Mouse (Mus musculus): ENCODE data around the gene Wwtr1.
A peak's percentile ranks its signal among the peaks of the same experiment; 100 is the strongest.

Wwtr1 gene

GRCm38 (mm10) chr3:57575660-57576055, at the start of gene Wwtr1:
Gene Wwtr1, minus strand, starts transcription at chr3:57575910.
- Histone ChIP-seq H3K36me3 (ENCODE audit: insufficient read depth, low read length) (peaks cover 15% of the 10 kb centered on the region), H3K4me1 (replicated peaks; ENCODE audit: low read depth, low read length) (peaks cover 44% of the 10 kb centered on the region), H3K9me3 (ENCODE audit: low read length) (no peaks in the 10 kb centered on the region), H3K27me3 (ENCODE audit: insufficient read depth, low read length) (0 out of 2 replicates have a peak, but pooled peaks cover 4% of the 10 kb centered on the region), H3K4me3 (replicated peaks; ENCODE audit: low read length) (peak within 1 kb of the TSS; percentile 93)
- no peak for TF ChIP-seq CTCF (conservative IDR thresholded peaks at IDR 0.05; ENCODE audit: low read length)
- TF ChIP-seq NANOG (IDR thresholded peaks at IDR 0.05; ENCODE audit: borderline replicate concordance, low read length) = no peak
- peak; percentile 98 for TF ChIP-seq POU5F1 (IDR thresholded peaks at IDR 0.05; ENCODE audit: borderline replicate concordance, low read length)

- H3K27me3 ChIP-seq (ENCODE audit: insufficient read depth, low read length) = no peaks in the 10 kb centered on the region
- H3K4me1 ChIP-seq (replicated peaks; ENCODE audit: low read depth, low read length) = peaks cover 3% of the 10 kb centered on the region; the same call in 1 of the 2 replicates
- TF ChIP-seq CTCF (conservative IDR thresholded peaks at IDR 0.05; ENCODE audit: low read length) (peak; percentile 63), NANOG (IDR thresholded peaks at IDR 0.05; ENCODE audit: borderline replicate concordance, low read length) (no peak)
- H3K4me3 ChIP-seq (replicated peaks; ENCODE audit: low read length) = no peak overlapping the region
- no peaks in the 10 kb centered on the region for H3K9me3 ChIP-seq (ENCODE audit: low read length)
- H3K36me3 ChIP-seq (ENCODE audit: insufficient read depth, low read length) = no peaks in the 10 kb centered on the region
Measured at GRCm38 (mm10) chr3:57619718-57620117, 44.0 kb upstream of the Wwtr1 start.

GRCm38 (mm10) chr3:57615652-57616051, 39.9 kb upstream of the Wwtr1 start:
- H3K4me1 ChIP-seq (replicated peaks; ENCODE audit: low read depth, low read length) = peaks cover 11% of the 10 kb centered on the region; the same call in 1 of the 2 replicates
- H3K9me3 ChIP-seq (ENCODE audit: low read length) = peaks cover 5% of the 10 kb centered on the region
- TF ChIP-seq POU5F1 (IDR thresholded peaks at IDR 0.05; ENCODE audit: borderline replicate concordance, low read length) (no peak), CTCF (conservative IDR thresholded peaks at IDR 0.05; ENCODE audit: low read length) (peak; percentile 46)

GRCm38 (mm10) chr3:57612430-57612997, 36.8 kb upstream of the Wwtr1 start:
- no peak overlapping the region for H3K4me3 ChIP-seq (replicated peaks; ENCODE audit: low read length)
- H3K9me3 ChIP-seq (ENCODE audit: low read length) = peaks cover 5% of the 10 kb centered on the region
- TF ChIP-seq CTCF (conservative IDR thresholded peaks at IDR 0.05; ENCODE audit: low read length) = no peak
- no peak for TF ChIP-seq POU5F1 (IDR thresholded peaks at IDR 0.05; ENCODE audit: borderline replicate concordance, low read length)
- no peak for TF ChIP-seq NANOG (IDR thresholded peaks at IDR 0.05; ENCODE audit: borderline replicate concordance, low read length)
- H3K27me3 ChIP-seq (ENCODE audit: insufficient read depth, low read length) = 0 out of 2 replicates have a peak, but pooled peaks cover 4% of the 10 kb centered on the region
- H3K36me3 ChIP-seq (ENCODE audit: insufficient read depth, low read length) = no peaks in the 10 kb centered on the region
- H3K4me1 ChIP-seq (replicated peaks; ENCODE audit: low read depth, low read length) = peaks cover 8% of the 10 kb centered on the region; the same call in 1 of the 2 replicates

More at GRCm38 (mm10) chr3:57615652-57616051, 39.9 kb upstream of the Wwtr1 start:
- Histone ChIP-seq H3K36me3 (ENCODE audit: insufficient read depth, low read length) (no peaks in the 10 kb centered on the region), H3K4me3 (replicated peaks; ENCODE audit: low read length) (no peak overlapping the region), H3K27me3 (ENCODE audit: insufficient read depth, low read length) (0 out of 2 replicates have a peak, but pooled peaks cover under 1% of the 10 kb centered on the region)

GRCm38 (mm10) chr3:57611776-57612175, 36.1 kb upstream of the Wwtr1 start:
- H3K4me3 ChIP-seq (replicated peaks; ENCODE audit: low read length) = no peak overlapping the region
- H3K4me1 ChIP-seq (replicated peaks; ENCODE audit: low read depth, low read length) = peaks cover 8% of the 10 kb centered on the region; the same call in 1 of the 2 replicates
- peaks cover 5% of the 10 kb centered on the region for H3K9me3 ChIP-seq (ENCODE audit: low read length)
- H3K36me3 ChIP-seq (ENCODE audit: insufficient read depth, low read length) = no peaks in the 10 kb centered on the region
- 0 out of 2 replicates have a peak, but pooled peaks cover 4% of the 10 kb centered on the region for H3K27me3 ChIP-seq (ENCODE audit: insufficient read depth, low read length)
- TF ChIP-seq POU5F1 (IDR thresholded peaks at IDR 0.05; ENCODE audit: borderline replicate concordance, low read length) (no peak), NANOG (IDR thresholded peaks at IDR 0.05; ENCODE audit: borderline replicate concordance, low read length) (no peak), CTCF (conservative IDR thresholded peaks at IDR 0.05; ENCODE audit: low read length) (no peak)

- Histone ChIP-seq H3K4me3 (replicated peaks; ENCODE audit: low read length) (no peak overlapping the region), H3K9me3 (ENCODE audit: low read length) (no peaks in the 10 kb centered on the region), H3K27me3 (ENCODE audit: insufficient read depth, low read length) (no peaks in the 10 kb centered on the region), H3K36me3 (ENCODE audit: insufficient read depth, low read length) (no peaks in the 10 kb centered on the region), H3K4me1 (replicated peaks; ENCODE audit: low read depth, low read length) (peaks cover 14% of the 10 kb centered on the region)
- no peak for TF ChIP-seq POU5F1 (IDR thresholded peaks at IDR 0.05; ENCODE audit: borderline replicate concordance, low read length)
- TF ChIP-seq NANOG (IDR thresholded peaks at IDR 0.05; ENCODE audit: borderline replicate concordance, low read length) = no peak
- TF ChIP-seq CTCF (conservative IDR thresholded peaks at IDR 0.05; ENCODE audit: low read length) = no peak
Measured at GRCm38 (mm10) chr3:57604618-57605015, 28.9 kb upstream of the Wwtr1 start.

GRCm38 (mm10) chr3:57603891-57604617, 28.3 kb upstream of the Wwtr1 start:
- Histone ChIP-seq H3K27me3 (ENCODE audit: insufficient read depth, low read length) (no peaks in the 10 kb centered on the region), H3K4me3 (replicated peaks; ENCODE audit: low read length) (no peak overlapping the region), H3K9me3 (ENCODE audit: low read length) (no peaks in the 10 kb centered on the region), H3K36me3 (ENCODE audit: insufficient read depth, low read length) (no peaks in the 10 kb centered on the region), H3K4me1 (replicated peaks; ENCODE audit: low read depth, low read length) (peaks cover 14% of the 10 kb centered on the region)
- no peak for TF ChIP-seq NANOG (IDR thresholded peaks at IDR 0.05; ENCODE audit: borderline replicate concordance, low read length)
- TF ChIP-seq CTCF (conservative IDR thresholded peaks at IDR 0.05; ENCODE audit: low read length) = no peak
- TF ChIP-seq POU5F1 (IDR thresholded peaks at IDR 0.05; ENCODE audit: borderline replicate concordance, low read length) = no peak

- Histone ChIP-seq H3K36me3 (ENCODE audit: insufficient read depth, low read length) (no peaks in the 10 kb centered on the region), H3K27me3 (ENCODE audit: insufficient read depth, low read length) (no peaks in the 10 kb centered on the region), H3K4me3 (replicated peaks; ENCODE audit: low read length) (no peak overlapping the region), H3K9me3 (ENCODE audit: low read length) (no peaks in the 10 kb centered on the region), H3K4me1 (replicated peaks; ENCODE audit: low read depth, low read length) (peaks cover 14% of the 10 kb centered on the region)
- TF ChIP-seq CTCF (conservative IDR thresholded peaks at IDR 0.05; ENCODE audit: low read length) (no peak), POU5F1 (IDR thresholded peaks at IDR 0.05; ENCODE audit: borderline replicate concordance, low read length) (no peak), NANOG (IDR thresholded peaks at IDR 0.05; ENCODE audit: borderline replicate concordance, low read length) (no peak)
Measured at GRCm38 (mm10) chr3:57602610-57603009, 26.9 kb upstream of the Wwtr1 start.

Measured in E14TG2a.4 (cell line).